Mouse (Mus musculus): Measurements from ENCODE around the gene 9930104L06Rik. TPM values are rescaled to one million over a fixed set of nuclear protein-coding genes. Genes with fewer than 3 reads are reported as not detected.

9930104L06Rik gene
- total RNA-seq (2023) = 22.6 TPM

GRCm38 (mm10) chr4:124936613-124937471, at the start of gene 9930104L06Rik:
TSS of gene 9930104L06Rik (plus strand) at chr4:124937048.

GRCm38 (mm10) chr4:124939211-124939610, 2.4 kb downstream of the 9930104L06Rik start, which contains the start of gene Cdca8:
TSS of gene Cdca8 (minus strand) at chr4:124939311.

GRCm38 (mm10) chr4:124985671-124986602, 49.1 kb downstream of the 9930104L06Rik start, which contains the start of gene Rspo1:
TSS of gene Rspo1 (plus strand) at chr4:124986430.

Other genes with a start within 250 kb of the 9930104L06Rik start
- gene Utp11, start 243.4 kb upstream of the 9930104L06Rik start, total RNA-seq (2023) = 24.5 TPM
- gene Fhl3, start 236.3 kb upstream of the 9930104L06Rik start, total RNA-seq (2023) = 16.4 TPM
- 60.7 TPM for gene Sf3a3, start 222.3 kb upstream of the 9930104L06Rik start, total RNA-seq (2023)
- gene Inpp5b, start 195.2 kb upstream of the 9930104L06Rik start, total RNA-seq (2023) = 101 TPM
- gene Mtf1, start 134.9 kb upstream of the 9930104L06Rik start, total RNA-seq (2023) = 31.7 TPM
- 93.8 TPM for gene Yrdc, start 86.4 kb upstream of the 9930104L06Rik start, total RNA-seq (2023)
- 16.4 TPM for gene 1110065P20Rik, start 85.9 kb upstream of the 9930104L06Rik start, total RNA-seq (2023)
- gene Maneal, start 74.9 kb upstream of the 9930104L06Rik start, total RNA-seq (2023) = 3.6 TPM
- gene Epha10, start 56.1 kb upstream of the 9930104L06Rik start, total RNA-seq (2023) = not detected
- 1.8 TPM for gene Cdca8, start 2.3 kb downstream of the 9930104L06Rik start, total RNA-seq (2023)
- 1.7 TPM for gene Rspo1, start 49.4 kb downstream of the 9930104L06Rik start, total RNA-seq (2023)
- gene Gnl2, start 79.5 kb downstream of the 9930104L06Rik start, total RNA-seq (2023) = 74.6 TPM
- gene Dnali1, start 128.7 kb downstream of the 9930104L06Rik start, total RNA-seq (2023) = not detected
- gene Snip1, start 129.6 kb downstream of the 9930104L06Rik start, total RNA-seq (2023) = 48.1 TPM
- gene Meaf6, start 148.1 kb downstream of the 9930104L06Rik start, total RNA-seq (2023) = 53.4 TPM
- gene Zc3h12a, start 190.8 kb downstream of the 9930104L06Rik start, total RNA-seq (2023) = 209 TPM